Mouse (Mus musculus) stomach, embryonic 14.5 days (tissue): Measurements from ENCODE around the gene Ifnar2. TPM values are rescaled to one million over a fixed set of nuclear protein-coding genes. Genes with fewer than 3 reads are reported as not detected.

Source experiments
- ATAC-seq: fragments of 200-750 bp; cut with Nextera tagmentation; 2 replicates; pipeline ENCODE4 v1.8.0; 2017; ENCODE audit warnings: low read depth, moderate TSS enrichment; ENCODE audit not compliant: insufficient number of reproducible peaks, insufficient read depth, low FRiP score
- H3K27ac ChIP-seq: fragments of 300-500 bp; sonication (generic); 2 replicates; pipeline ENCODE4 v1.5.1; 2014; ENCODE audit warnings: mild to moderate bottlenecking, low read length, moderate library complexity, mixed read lengths
- H3K27me3 ChIP-seq: fragments of 300-500 bp; sonication (generic); 2 replicates; pipeline ENCODE4 v1.6.1; 2014; ENCODE audit warnings: low read length, control low read depth, mixed read lengths; ENCODE audit not compliant: control insufficient read depth, insufficient read depth
- H3K36me3 ChIP-seq: fragments of 300-500 bp; sonication (generic); 2 replicates; pipeline ENCODE4 v1.6.1; 2014; ENCODE audit warnings: mild to moderate bottlenecking, control low read depth, low read length, moderate library complexity, mixed read lengths; ENCODE audit not compliant: control insufficient read depth, insufficient read depth
- H3K4me1 ChIP-seq: fragments of 300-500 bp; sonication (generic); 2 replicates; pipeline ENCODE4 v1.6.1; 2014; ENCODE audit warnings: low read length, control low read depth, mixed read lengths; ENCODE audit not compliant: control insufficient read depth, insufficient read depth
- H3K4me2 ChIP-seq: fragments of 300-500 bp; sonication (generic); replicated peaks from 2 replicates; pipeline ENCODE4 v1.6.1; 2014; ENCODE audit warnings: low read depth, low read length, control low read depth
- H3K4me3 ChIP-seq: fragments of 300-500 bp; sonication (generic); 2 replicates; pipeline ENCODE4 v1.5.1; 2014; ENCODE audit warnings: low read depth, low read length, control low read depth
- H3K9ac ChIP-seq: fragments of 300-500 bp; sonication (generic); replicated peaks from 2 replicates; pipeline ENCODE4 v1.6.1; 2014; ENCODE audit warnings: low read depth, mild to moderate bottlenecking, control low read depth, low read length, moderate library complexity, mixed read lengths
- H3K9me3 ChIP-seq: fragments of 300-500 bp; sonication (generic); 2 replicates; pipeline ENCODE4 v1.6.1; 2016; ENCODE audit warnings: low read depth, low read length, control low read depth; ENCODE audit not compliant: control insufficient read depth
- WGBS: fragments of 180-500 bp; shearing (Covaris S2); extraction: QIAGEN DNeasy Blood & Tissue Kit; methylation state at CpG from one replicate; pipeline ENCODE4 v1.1.7; 2014; 5-methylcytosine and 5-hydroxymethylcytosine counted together
- polyA plus RNA-seq: library from polyadenylated mRNA; unstranded; fragments of >200 nt; fragmentation: Nextera tagmentation; extraction: Ambion mirVana; gene quantifications from 2 replicates; pipeline ENCODE4 v1.2.1, GENCODE M21; 2014

The Ifnar2 gene
- polyA plus RNA-seq, 1 experiment from 2014 or later: 50.8 TPM

DNA sequence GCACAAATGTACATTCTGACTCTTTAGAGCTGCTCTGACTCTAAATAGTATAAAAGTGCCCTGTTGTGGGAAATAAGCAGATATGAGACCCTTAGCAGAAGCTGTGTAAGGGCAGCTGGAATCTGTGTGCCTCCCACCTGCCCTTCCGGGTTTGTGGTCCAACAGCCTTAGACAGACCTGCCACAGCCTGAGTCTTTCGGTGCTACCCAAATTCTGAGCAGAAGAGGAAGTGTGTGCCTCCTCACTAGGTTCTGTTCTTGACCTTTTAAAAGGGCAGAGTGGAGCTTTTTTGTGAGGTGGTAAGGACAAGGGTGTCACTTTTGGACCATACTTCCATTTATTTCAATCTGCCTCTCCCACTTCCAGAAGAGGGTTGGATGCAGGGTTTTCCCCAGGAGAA lies 79.4 kb downstream of the Ifnar2 start:
- Histone ChIP-seq H3K9me3 (no peaks in the 10 kb centered on the region), H3K4me1 (no peaks in the 10 kb centered on the region), H3K27me3 (no peaks in the 10 kb centered on the region), H3K27ac (no peak overlapping the region), H3K4me3 (no peak overlapping the region), H3K4me2 (no peak overlapping the region), H3K36me3 (no peaks in the 10 kb centered on the region), H3K9ac (no peak overlapping the region)
- WGBS: 85% methylated on average over 2 of the region's 2 CpGs
- ATAC-seq: no peak

DNA sequence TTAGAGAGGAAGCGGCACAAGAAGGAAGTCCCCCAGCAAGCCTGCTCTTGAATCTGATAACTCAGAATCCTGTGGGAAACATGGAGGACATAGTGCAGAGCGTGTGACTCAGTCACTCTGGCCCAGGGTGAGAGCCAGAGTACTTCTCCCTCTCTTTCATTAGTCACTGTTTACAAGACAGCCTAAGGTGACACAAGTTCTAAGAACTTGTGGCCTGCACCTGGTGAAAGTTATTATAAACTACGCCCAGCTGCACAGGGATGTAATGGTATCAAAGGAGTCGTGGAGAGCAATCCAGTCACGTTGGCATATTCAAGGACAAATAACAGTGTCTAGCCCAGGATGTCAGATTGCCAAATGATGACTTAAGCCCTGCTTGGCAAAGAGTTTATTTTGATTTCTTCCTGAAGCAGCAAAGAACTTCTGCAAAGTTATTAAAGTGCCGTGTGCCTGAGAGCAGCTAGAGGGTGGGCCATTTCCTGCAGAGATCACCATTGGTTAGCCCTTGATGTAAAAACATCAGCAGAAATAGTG lies 79.8 kb downstream of the Ifnar2 start:
- 32% methylated on average over 6 of the region's 6 CpGs for WGBS
- no peak; the same call in 1 of the 2 replicates for ATAC-seq
- no peaks in the 10 kb centered on the region for H3K4me1 ChIP-seq
- H3K36me3 ChIP-seq: no peaks in the 10 kb centered on the region
- no peaks in the 10 kb centered on the region for H3K27me3 ChIP-seq
- H3K4me2 ChIP-seq: no peak overlapping the region
- no peak overlapping the region for H3K27ac ChIP-seq
- no peak overlapping the region for H3K4me3 ChIP-seq
- no peak overlapping the region for H3K9ac ChIP-seq
- no peaks in the 10 kb centered on the region for H3K9me3 ChIP-seq

Other genes with a start within 250 kb of the Ifnar2 start
- gene Olig2, start 147.3 kb upstream of the Ifnar2 start, polyA plus RNA-seq: not detected in 2 replicates
- gene Olig1, start 103.0 kb upstream of the Ifnar2 start, polyA plus RNA-seq: 0.11 TPM in 1 of 2 replicates, not detected in the other
- gene Gm21970, start 18.9 kb downstream of the Ifnar2 start, polyA plus RNA-seq: not detected in 2 replicates
- gene Il10rb, start 33.4 kb downstream of the Ifnar2 start, polyA plus RNA-seq: 33.0 and 34.1 TPM in 2 replicates
- 61.7 and 63.9 TPM in 2 replicates for gene Ifnar1, start 112.5 kb downstream of the Ifnar2 start, polyA plus RNA-seq
- gene Ifngr2, start 174.3 kb downstream of the Ifnar2 start, polyA plus RNA-seq: 44.0 and 51.8 TPM in 2 replicates
- 29.7 and 33.3 TPM in 2 replicates for gene Tmem50b, start 225.0 kb downstream of the Ifnar2 start, polyA plus RNA-seq
- 2.7 and 4.1 TPM in 2 replicates for gene Dnajc28, start 246.2 kb downstream of the Ifnar2 start, polyA plus RNA-seq